Mouse (Mus musculus): ENCODE data around the gene Rdh1.
"Not testable (repeated sequence)": the region's sequence is repeated elsewhere in the genome, so short reads cannot be mapped to it uniquely, and the experiment has no call there.

GRCm38 (mm10) chr10:127785411-127785810, 25.9 kb downstream of the Rdh1 start:
- not testable (repeated sequence) for TF ChIP-seq POLR2A (IDR thresholded peaks at IDR 0.05; ENCODE audit: control insufficient read depth, low read depth, low read length); CTCF (IDR thresholded peaks at IDR 0.05; ENCODE audit: control insufficient read depth, insufficient read depth, insufficient replicate concordance, low read depth, low read length)
